Comparison of ENCODE assay signal across 8 mouse cellular contexts in genomic region chr12:83689087-83689432, GRCm38 (mm10). TPM values are rescaled to one million over a fixed set of nuclear protein-coding genes. Genes with fewer than 3 reads are reported as not detected.
DNase-seq lines count a peak whose midpoint lies in the region; ATAC-seq and TF ChIP-seq lines count a peak whose summit lies in the region.

No protein-coding gene starts in this region.

- no peak for TF ChIP-seq EP300 in stomach, postnatal 0 days (optimal IDR thresholded peaks at IDR 0.05)

- H3K9ac ChIP-seq in forebrain, embryonic 13.5 days, result peak overlapping the region; percentile 85
- H3K9ac ChIP-seq in liver, embryonic 13.5 days, result peak overlapping the region; percentile 89
- H3K9ac ChIP-seq in stomach, postnatal 0 days (ENCODE audit: low read length), result peak overlapping the region; percentile 89

- no peak for TF ChIP-seq CTCF in stomach, postnatal 0 days (IDR thresholded peaks at IDR 0.05; ENCODE audit: low read depth)

- ATAC-seq in forebrain, embryonic 13.5 days, result no peak
- ATAC-seq in liver, embryonic 13.5 days (ENCODE audit: low read depth), result no peak
- ATAC-seq in stomach, postnatal 0 days (ENCODE audit: low FRiP score, low TSS enrichment), result no peak

- peaks cover 6% of the 10 kb centered on the region for H3K36me3 ChIP-seq in forebrain, embryonic 13.5 days (ENCODE audit: poor library complexity, severe bottlenecking)
- H3K36me3 ChIP-seq in liver, embryonic 13.5 days, result peaks cover 10% of the 10 kb centered on the region
- H3K36me3 ChIP-seq in stomach, postnatal 0 days (ENCODE audit: control insufficient read depth, insufficient read depth, low read length), result no peaks in the 10 kb centered on the region

- H3K27me3 ChIP-seq in forebrain, embryonic 13.5 days, result no peaks in the 10 kb centered on the region
- H3K27me3 ChIP-seq in liver, embryonic 13.5 days, result no peaks in the 10 kb centered on the region
- no peaks in the 10 kb centered on the region for H3K27me3 ChIP-seq in stomach, postnatal 0 days (ENCODE audit: control insufficient read depth, insufficient read depth, low read length)

- WGBS in forebrain, embryonic 13.5 days, result 35% methylated on average over 6 of the region's 6 CpGs
- WGBS in liver, embryonic 13.5 days (ENCODE audit: insufficient replicate concordance), result 10% methylated on average over 6 of the region's 6 CpGs
- 13% methylated on average over 6 of the region's 6 CpGs for WGBS in stomach, postnatal 0 days

- H3K4me3 ChIP-seq in forebrain, embryonic 13.5 days, result peak overlapping the region; percentile 61
- peak overlapping the region; percentile 84 for H3K4me3 ChIP-seq in liver, embryonic 13.5 days (replicated peaks)
- peak overlapping the region; percentile 90 for H3K4me3 ChIP-seq in stomach, postnatal 0 days (ENCODE audit: low read depth, low read length)

- H3K4me2 ChIP-seq in forebrain, embryonic 13.5 days, result peak overlapping the region; percentile 75
- peak overlapping the region; percentile 74 for H3K4me2 ChIP-seq in liver, embryonic 13.5 days
- H3K4me2 ChIP-seq in stomach, postnatal 0 days (replicated peaks; ENCODE audit: low read depth), result peak overlapping the region; percentile 62

- peak overlapping the region; percentile 22; the same call in 1 of the 2 replicates for H3K27ac ChIP-seq in forebrain, embryonic 13.5 days
- peak overlapping the region; percentile 94 for H3K27ac ChIP-seq in liver, embryonic 13.5 days
- H3K27ac ChIP-seq in stomach, postnatal 0 days (replicated peaks), result peak overlapping the region; percentile 97; the same call in 1 of the 2 replicates

- no peaks in the 10 kb centered on the region for H3K9me3 ChIP-seq in forebrain, embryonic 13.5 days (replicated peaks)
- no peaks in the 10 kb centered on the region for H3K9me3 ChIP-seq in liver, embryonic 13.5 days (replicated peaks)
- H3K9me3 ChIP-seq in stomach, postnatal 0 days (ENCODE audit: control insufficient read depth, low read length), result no peaks in the 10 kb centered on the region

- H3K4me1 ChIP-seq in forebrain, embryonic 13.5 days, result peaks cover 21% of the 10 kb centered on the region
- H3K4me1 ChIP-seq in liver, embryonic 13.5 days (replicated peaks), result peaks cover 49% of the 10 kb centered on the region
- 0 out of 2 replicates have a peak, but pooled peaks cover 6% of the 10 kb centered on the region for H3K4me1 ChIP-seq in stomach, postnatal 0 days (replicated peaks; ENCODE audit: control insufficient read depth, insufficient read depth)

- DNase-seq in embryo, embryonic 10.5 days (ENCODE audit: low spot score), result peak; percentile 13
- no peak for DNase-seq in embryo, embryonic 10 days (ENCODE audit: low spot score)
- DNase-seq in CD4-positive helper T cell, adult 2 months (ENCODE audit: low read depth, low spot score), result peak; percentile 57
- no peak for DNase-seq in liver, embryonic 13.5 days
- DNase-seq in stomach, postnatal 0 days (ENCODE audit: low spot score), result no peak
- no peak for DNase-seq in layer of hippocampus, postnatal 10 days (ENCODE audit: low spot score in 2 of 2)
- no peak for DNase-seq in cerebellum, adult 9-11 months

RNA-seq across cellular contexts. Expression of gene Psen1, which starts 1.1 kb away (rescaled TPM):
- 56.5 and 60.5 TPM in 2 replicates for polyA plus RNA-seq in forebrain, embryonic 13.5 days (2015; fragmentation: Nextera tagmentation; extraction: Ambion mirVana)
- 23.1 and 28.9 TPM in 2 replicates for polyA plus RNA-seq in liver, embryonic 13.5 days (2015; fragmentation: Nextera tagmentation; extraction: Ambion mirVana)
- polyA plus RNA-seq in stomach, postnatal 0 days (2015; fragmentation: Nextera tagmentation; extraction: Ambion mirVana), result 64.7 and 67.2 TPM in 2 replicates
- 10 to 100 TPM; 58.1 to 68.1 TPM for total RNA-seq in layer of hippocampus, postnatal 10 days (2021)

RNA-seq across cellular contexts. Expression of gene Rbm25, which starts 58.0 kb away (rescaled TPM):
- 329 and 335 TPM in 2 replicates for polyA plus RNA-seq in forebrain, embryonic 13.5 days (2015; fragmentation: Nextera tagmentation; extraction: Ambion mirVana)
- 121 and 133 TPM in 2 replicates for polyA plus RNA-seq in liver, embryonic 13.5 days (2015; fragmentation: Nextera tagmentation; extraction: Ambion mirVana)
- 105 and 115 TPM in 2 replicates for polyA plus RNA-seq in stomach, postnatal 0 days (2015; fragmentation: Nextera tagmentation; extraction: Ambion mirVana)
- total RNA-seq in layer of hippocampus, postnatal 10 days (2021), result 100 to 1,000 TPM; 123 to 148 TPM

Comparison
In these comparisons a context has a peak if more than half of its experiments do, and no peak if none do; other contexts are left out.
1. DNase-seq: peak in embryo, embryonic 10.5 days (single experiment) and CD4-positive helper T cell, adult 2 months (single experiment); none in embryo, embryonic 10 days (single experiment), liver, embryonic 13.5 days (single experiment), stomach, postnatal 0 days (single experiment), layer of hippocampus, postnatal 10 days (0 of 2) and cerebellum, adult 9-11 months (single experiment).
2. H3K27ac ChIP-seq: peak in every context shown above with its lines; median percentile 97 in stomach, postnatal 0 days; 94 in liver, embryonic 13.5 days; 22 in forebrain, embryonic 13.5 days.
3. Peak in every context shown above with its lines, with median percentiles within 50 percentile points of each other: H3K4me2 ChIP-seq, H3K4me3 ChIP-seq and H3K9ac ChIP-seq.